Mouse (Mus musculus) liver, adult 2 months (tissue): Measurements from ENCODE around the gene Olfr384. TPM values are rescaled to one million over a fixed set of nuclear protein-coding genes. Genes with fewer than 3 reads are reported as not detected.
"Not testable (repeated sequence)": the region's sequence is repeated elsewhere in the genome, so short reads cannot be mapped to it uniquely, and the experiment has no call there.

ENCODE experiments used
- DNase-seq: peaks from one replicate; pipeline ENCODE4 v3.0.0-alpha.2; 2011; ENCODE audit warnings: low read depth, low spot score; ENCODE audit errors: extremely low read depth
- H3K27ac ChIP-seq: fragments of 200-500 bp; replicated peaks from 2 replicates; pipeline ENCODE4 v1.5.1; 2012; ENCODE audit warnings: low read depth, mild to moderate bottlenecking, control low read depth, inconsistent platforms, low read length; ENCODE audit not compliant: insufficient read depth
- H3K27me3 ChIP-seq: fragments of 200-500 bp; 2 replicates; pipeline ENCODE4 v1.6.1; 2012; ENCODE audit warnings: mild to moderate bottlenecking, moderate library complexity, low read length, inconsistent platforms; ENCODE audit not compliant: control insufficient read depth, insufficient read depth
- H3K36me3 ChIP-seq: fragments of 200-500 bp; 2 replicates; pipeline ENCODE4 v1.6.1; 2012; ENCODE audit warnings: low read length, inconsistent platforms; ENCODE audit not compliant: control insufficient read depth, insufficient read depth
- H3K4me1 ChIP-seq: fragments of 200-500 bp; 2 replicates; pipeline ENCODE4 v1.6.1; 2011; ENCODE audit warnings: low read length; ENCODE audit not compliant: control insufficient read depth, insufficient read depth
- H3K4me3 ChIP-seq: fragments of 200-500 bp; 2 replicates; pipeline ENCODE4 v1.5.1; 2011; ENCODE audit warnings: low read depth, mild to moderate bottlenecking, control low read depth, low read length, moderate library complexity; ENCODE audit not compliant: insufficient read depth
- H3K79me2 ChIP-seq: fragments of 200-500 bp; 2 replicates; pipeline ENCODE4 v1.6.1; 2012; ENCODE audit warnings: inconsistent platforms, mild to moderate bottlenecking, low read length, moderate library complexity; ENCODE audit not compliant: control insufficient read depth, insufficient read depth
- H3K9ac ChIP-seq: fragments of 200-500 bp; 2 replicates; pipeline ENCODE4 v1.6.1; 2012; ENCODE audit warnings: low read depth, mild to moderate bottlenecking, control low read depth, inconsistent platforms, low read length
- CTCF ChIP-seq: fragments of 200-500 bp; IDR thresholded peaks from 2 replicates; pipeline ENCODE4 v1.5.1; 2011; ENCODE audit warnings: low read depth, low read length, control low read depth
- POLR2A ChIP-seq: fragments of 200-500 bp; IDR thresholded peaks from 2 replicates; pipeline ENCODE4 v1.6.1; 2011; ENCODE audit warnings: low read length, control low read depth; ENCODE audit not compliant: insufficient read depth; ENCODE audit errors: extremely low read depth
- WGBS: fragments of 180-500 bp; shearing (Covaris S2); methylation state at CpG from one replicate; pipeline ENCODE4 v1.1.7; 2018; 5-methylcytosine and 5-hydroxymethylcytosine counted together
- polyA plus RNA-seq: library from polyadenylated mRNA; depleted of rRNA; stranded (reverse); fragments of >200 nt; gene quantifications from 2 replicates; pipeline ENCODE4 v1.2.3, GENCODE M21; 2012; rRNA removed
- total RNA-seq: library from RNA; depleted of rRNA; stranded (reverse); fragments of >200 nt; gene quantifications from 2 replicates; pipeline ENCODE4 v1.2.3, GENCODE M21; 2014; rRNA removed

The Olfr384 gene
- total RNA-seq (not detected in 2 replicates), polyA plus RNA-seq (not detected in 2 replicates)

GRCm38 (mm10) chr11:73598294-73598693 lies at the start of gene Olfr384:
Olfr384 (plus strand) TSS chr11:73598594.
- H3K36me3 ChIP-seq = no peaks in the 10 kb centered on the region
- H3K4me1 ChIP-seq = no peaks in the 10 kb centered on the region
- no peak for DNase-seq
- H3K4me3 ChIP-seq = no peak within 1 kb of the TSS
- H3K27ac ChIP-seq = no peak within 1 kb of the TSS
- TF ChIP-seq CTCF (no peak), POLR2A (no peak)
- no peaks in the 10 kb centered on the region for H3K79me2 ChIP-seq
- H3K9ac ChIP-seq = no peak within 1 kb of the TSS
- no peaks in the 10 kb centered on the region for H3K27me3 ChIP-seq

GRCm38 (mm10) chr11:73579871-73580270 lies 18.5 kb upstream of the Olfr384 start:
- Histone ChIP-seq H3K36me3 (no peaks in the 10 kb centered on the region), H3K27ac (no peak overlapping the region), H3K4me3 (no peak overlapping the region), H3K27me3 (no peaks in the 10 kb centered on the region), H3K9ac (no peak overlapping the region), H3K79me2 (no peaks in the 10 kb centered on the region), H3K4me1 (no peaks in the 10 kb centered on the region)
- peak; percentile 44 for DNase-seq
- TF ChIP-seq POLR2A (no peak), CTCF (no peak)

GRCm38 (mm10) chr11:73583188-73583587 lies 15.2 kb upstream of the Olfr384 start:
- H3K79me2 ChIP-seq, H3K4me1 ChIP-seq, H3K36me3 ChIP-seq, H3K27ac ChIP-seq, H3K9ac ChIP-seq, H3K4me3 ChIP-seq, H3K27me3 ChIP-seq, DNase-seq: not testable (repeated sequence)
- 52% methylated on average over 1 of the region's 1 CpGs for WGBS

- TF ChIP-seq POLR2A (no peak), CTCF (no peak)
- no peaks in the 10 kb centered on the region for H3K4me1 ChIP-seq
- no peaks in the 10 kb centered on the region for H3K36me3 ChIP-seq
- no peak for DNase-seq
- H3K79me2 ChIP-seq = no peaks in the 10 kb centered on the region
- H3K27ac ChIP-seq = no peak within 1 kb of the TSS
- H3K9ac ChIP-seq = no peak within 1 kb of the TSS
- no peak within 1 kb of the TSS for H3K4me3 ChIP-seq
- no peaks in the 10 kb centered on the region for H3K27me3 ChIP-seq
These were observed 5.5 kb upstream of the Olfr384 start, which contains the start of gene Olfr385 for GRCm38 (mm10) chr11:73592908-73593307. Olfr385 (minus strand) TSS chr11:73593008.

Other genes starting within 250 kb of the Olfr384 start
- 0.13 TPM in 1 of 2 replicates, not detected in the other for gene Olfr20, start 247.8 kb upstream of the Olfr384 start, total RNA-seq
- gene Olfr20, start 247.8 kb upstream of the Olfr384 start, polyA plus RNA-seq = 1.0 and 1.8 TPM in 2 replicates
- gene Olfr376, start 227.3 kb upstream of the Olfr384 start, total RNA-seq = not detected in 2 replicates
- not detected in 2 replicates for gene Olfr376, start 227.3 kb upstream of the Olfr384 start, polyA plus RNA-seq
- gene Olfr1, start 199.0 kb upstream of the Olfr384 start, total RNA-seq = not detected in 2 replicates
- gene Olfr1, start 199.0 kb upstream of the Olfr384 start, polyA plus RNA-seq = not detected in 2 replicates
- not detected in 2 replicates for gene Olfr378, start 170.1 kb upstream of the Olfr384 start, total RNA-seq
- not detected in 2 replicates for gene Olfr378, start 170.1 kb upstream of the Olfr384 start, polyA plus RNA-seq
- gene Olfr380, start 141.1 kb upstream of the Olfr384 start, total RNA-seq = not detected in 2 replicates
- not detected in 2 replicates for gene Olfr380, start 141.1 kb upstream of the Olfr384 start, polyA plus RNA-seq
- not detected in 2 replicates for gene Olfr381, start 107.0 kb upstream of the Olfr384 start, total RNA-seq
- not detected in 2 replicates for gene Olfr381, start 107.0 kb upstream of the Olfr384 start, polyA plus RNA-seq
- not detected in 2 replicates for gene Olfr382, start 81.4 kb upstream of the Olfr384 start, total RNA-seq
- not detected in 2 replicates for gene Olfr382, start 81.4 kb upstream of the Olfr384 start, polyA plus RNA-seq
- gene Olfr385, start 5.6 kb upstream of the Olfr384 start, total RNA-seq = not detected in 2 replicates
- gene Olfr385, start 5.6 kb upstream of the Olfr384 start, polyA plus RNA-seq = not detected in 2 replicates
- gene Zfp735, start 90.2 kb downstream of the Olfr384 start, total RNA-seq = not detected in 2 replicates
- gene Zfp735, start 90.2 kb downstream of the Olfr384 start, polyA plus RNA-seq = not detected in 2 replicates
- gene Olfr389, start 182.1 kb downstream of the Olfr384 start, total RNA-seq = not detected in 2 replicates
- gene Olfr389, start 182.1 kb downstream of the Olfr384 start, polyA plus RNA-seq = not detected in 2 replicates
- not detected in 2 replicates for gene Olfr390, start 184.4 kb downstream of the Olfr384 start, total RNA-seq
- not detected in 2 replicates for gene Olfr390, start 184.4 kb downstream of the Olfr384 start, polyA plus RNA-seq
- gene Olfr391-ps, start 204.5 kb downstream of the Olfr384 start, total RNA-seq = not detected in 2 replicates
- gene Olfr391-ps, start 204.5 kb downstream of the Olfr384 start, polyA plus RNA-seq = not detected in 2 replicates
- not detected in 2 replicates for gene Olfr392, start 218.5 kb downstream of the Olfr384 start, total RNA-seq
- not detected in 2 replicates for gene Olfr392, start 218.5 kb downstream of the Olfr384 start, polyA plus RNA-seq